Mouse (Mus musculus) left cerebral cortex, postnatal 14 days (tissue): Measurements from ENCODE around the gene Bpifa6. TPM values are rescaled to one million over a fixed set of nuclear protein-coding genes. Genes with fewer than 3 reads are reported as not detected.

Experiments
- DNase-seq, 2 experiments: peaks; one replicate each; pipeline ENCODE4 v3.0.0; 2021 to 2022; ENCODE audit warnings: low spot score in 2 of 2, mixed read lengths in 1 of 2
- intact Hi-C: fragments of 180-260 bp; cut with DNase I; formaldehyde crosslinking; loops from one replicate; pipeline ENCODE4 v1.15.1; 2025
- long read RNA-seq, 2 experiments: library from polyadenylated mRNA; stranded (forward); transcript quantifications; one replicate each; pipeline ENCODE4 v2.0.0; 2021
- total RNA-seq, 2 experiments: library from RNA; stranded (reverse); gene quantifications; 2 replicates each; pipeline ENCODE4 v1.2.3; 2021

Gene Bpifa6
- total RNA-seq = not detected
- long read RNA-seq, experiment 1 = 0 reads
- long read RNA-seq, experiment 2 = 0 reads

GRCm38 (mm10) chr2:153974582-153974981 is at the start of gene Bpifa6:
Gene Bpifa6 (plus strand): TSS chr2:153974945.
- intact Hi-C loops = no loop called here
- no peak for DNase-seq

- DNase-seq = peak in 1 of 2 experiments; percentile 58
- intact Hi-C loops = loop anchor here (5.0 to 10.0 kb wide), 2 partner anchors 123 to 265 kb away; no protein-coding TSS in a partner anchor
These were observed 44.8 kb upstream of the Bpifa6 start for GRCm38 (mm10) chr2:153929871-153930413.

GRCm38 (mm10) chr2:153931125-153931524 is 43.6 kb upstream of the Bpifa6 start:
- DNase-seq = peak in 1 of 2 experiments; percentile 42
- intact Hi-C loops = loop anchor here (5.0 kb wide), 1 partner anchor 124 kb away; no protein-coding TSS in a partner anchor

DNA sequence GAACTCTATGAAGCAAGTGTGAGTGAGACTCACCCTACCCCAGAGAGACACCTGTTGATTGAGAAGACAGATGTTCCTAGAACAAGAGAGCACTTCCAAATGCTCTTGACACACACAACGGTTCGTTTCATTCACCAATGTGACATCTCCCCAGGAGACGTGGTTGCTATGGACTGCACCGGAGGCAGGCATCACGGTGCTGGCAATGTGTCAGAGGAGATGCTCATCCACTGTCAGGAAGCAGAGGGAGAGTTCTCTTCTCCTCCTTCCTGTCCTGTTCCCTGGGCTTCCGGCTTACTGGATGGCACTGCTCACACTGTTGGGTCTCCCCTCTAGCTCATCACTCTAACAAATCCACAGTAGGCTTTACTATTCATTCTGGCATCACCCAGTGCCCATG is 41.4 kb upstream of the Bpifa6 start:
- intact Hi-C loops = loop anchor here (5.0 kb wide), 1 partner anchor 126 kb away; no protein-coding TSS in a partner anchor
- DNase-seq = peak in 1 of 2 experiments; percentile 45

DNA sequence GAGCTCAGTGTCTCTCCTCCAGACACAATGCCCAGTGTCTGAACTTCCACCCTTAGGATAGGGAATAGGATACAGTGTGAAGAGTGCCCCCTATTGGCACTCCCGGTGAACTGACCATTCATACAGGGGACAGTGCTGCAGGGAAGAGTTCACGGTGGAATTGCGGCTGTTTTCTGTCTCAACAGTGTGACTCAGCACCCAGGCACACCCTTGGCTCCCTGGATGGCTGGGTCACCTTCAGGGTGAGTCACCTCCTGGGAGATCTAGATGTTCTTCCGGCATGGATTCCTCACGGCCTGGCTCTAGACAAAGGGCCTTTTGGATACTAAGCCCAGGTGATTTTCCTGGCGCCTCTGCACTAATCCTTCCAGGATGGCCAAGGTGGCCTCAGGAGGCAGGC is 39.4 kb upstream of the Bpifa6 start:
- intact Hi-C loops = no loop called here

DNA sequence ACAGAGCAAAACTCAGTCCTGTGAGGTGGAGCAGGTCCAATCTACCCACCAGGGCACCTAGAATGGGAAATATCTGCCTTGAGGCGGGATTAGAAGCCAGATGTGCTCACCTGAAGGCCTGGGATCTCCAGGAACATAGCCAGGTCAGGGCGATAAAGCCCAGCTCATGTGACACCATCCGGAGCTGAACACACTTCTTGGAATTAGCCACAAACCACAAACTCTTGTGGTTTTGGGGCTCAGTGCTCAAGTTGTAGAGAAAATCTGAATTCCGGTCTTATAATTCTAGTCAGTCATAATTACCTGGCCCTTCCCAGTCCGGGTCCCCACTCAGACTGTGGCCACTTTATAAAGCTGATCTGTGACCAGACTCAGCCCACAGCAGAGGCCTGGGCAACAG is 36.9 kb upstream of the Bpifa6 start, which contains the start of gene Bpifb4:
Gene Bpifb4 (plus strand): TSS at position 370 of the 400 bp plus-strand sequence.
- DNase-seq = no peak
- intact Hi-C loops = no loop called here

More for the DNA sequence above, 39.4 kb upstream of the Bpifa6 start:
- DNase-seq = no peak

GRCm38 (mm10) chr2:153943537-153943936 is 31.2 kb upstream of the Bpifa6 start:
- peak in 1 of 2 experiments; percentile 70 for DNase-seq
- intact Hi-C loops = no loop called here

DNA sequence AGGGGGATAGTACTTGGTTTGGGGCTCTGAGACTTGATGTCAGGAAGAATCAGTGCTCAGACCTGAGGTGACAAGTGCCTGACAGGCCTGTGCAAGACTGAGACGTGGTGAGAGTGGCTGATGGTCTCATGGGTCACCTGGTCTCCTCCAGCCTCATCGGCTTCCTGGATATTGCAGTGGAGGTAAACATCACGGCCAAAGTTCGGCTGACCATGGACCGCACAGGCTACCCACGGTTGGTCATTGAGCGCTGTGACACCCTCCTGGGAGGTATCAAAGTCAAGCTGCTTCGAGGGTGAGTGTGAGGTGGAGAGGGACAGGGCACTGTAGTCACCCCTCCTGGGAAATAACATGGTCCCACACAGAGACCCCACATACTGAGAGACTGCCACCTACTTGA is 30.2 kb upstream of the Bpifa6 start:
- DNase-seq = no peak
- intact Hi-C loops = no loop called here

DNA sequence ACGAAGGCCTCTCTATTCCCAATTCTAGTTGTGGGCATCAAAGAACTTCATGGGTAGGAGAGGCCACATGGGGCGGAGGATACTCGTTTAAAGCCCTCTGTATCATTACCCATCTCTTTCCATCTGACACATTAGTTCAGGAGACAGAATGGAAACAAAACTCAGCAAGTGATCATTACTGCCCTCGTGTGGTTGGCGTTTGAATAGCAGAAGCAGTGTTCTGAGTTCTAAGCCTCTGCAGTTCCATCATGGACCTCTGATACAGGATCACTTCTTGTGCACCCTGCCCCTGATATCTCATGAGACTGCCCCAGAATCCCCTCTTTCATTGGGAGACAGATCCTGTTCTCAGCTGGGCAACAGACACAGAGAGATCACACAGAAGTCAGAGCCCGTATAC is 21.8 kb upstream of the Bpifa6 start:
- intact Hi-C loops = loop anchor here (10.0 kb wide), 1 partner anchor 288 kb away; no protein-coding TSS in a partner anchor
- peak; percentile 76 to 78 for DNase-seq

- intact Hi-C loops = loop anchor here (10.0 kb wide), 1 partner anchor 289 kb away; no protein-coding TSS in a partner anchor
- DNase-seq = peak in 1 of 2 experiments; percentile 55
These were observed 20.9 kb upstream of the Bpifa6 start for GRCm38 (mm10) chr2:153953836-153954235.

GRCm38 (mm10) chr2:153962821-153963331 is 11.9 kb upstream of the Bpifa6 start:
- DNase-seq = peak in 1 of 2 experiments; percentile 30
- intact Hi-C loops = no loop called here

GRCm38 (mm10) chr2:153963334-153963733 is 11.4 kb upstream of the Bpifa6 start:
- DNase-seq = no peak
- intact Hi-C loops = no loop called here

DNA sequence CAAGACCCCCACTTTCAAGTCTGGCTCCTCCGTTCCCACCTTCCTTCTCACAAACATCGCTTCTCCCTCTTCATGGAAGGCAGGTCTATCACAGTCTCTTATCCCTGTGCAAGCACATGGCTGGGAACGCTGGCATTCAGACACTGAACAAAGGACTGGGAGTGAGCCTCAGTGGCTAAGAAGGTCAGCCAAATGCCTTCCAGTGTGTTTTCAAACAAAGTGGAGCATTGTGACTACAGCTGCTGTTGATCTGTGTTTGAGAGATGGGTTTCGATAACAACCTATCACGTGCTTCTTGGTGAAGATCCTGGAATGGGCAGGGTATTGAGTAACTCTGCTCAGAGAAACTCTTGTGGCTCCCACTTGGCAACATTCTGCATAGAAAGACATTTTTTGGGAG is 4.5 kb upstream of the Bpifa6 start:
- no peak for DNase-seq
- intact Hi-C loops = no loop called here

DNA sequence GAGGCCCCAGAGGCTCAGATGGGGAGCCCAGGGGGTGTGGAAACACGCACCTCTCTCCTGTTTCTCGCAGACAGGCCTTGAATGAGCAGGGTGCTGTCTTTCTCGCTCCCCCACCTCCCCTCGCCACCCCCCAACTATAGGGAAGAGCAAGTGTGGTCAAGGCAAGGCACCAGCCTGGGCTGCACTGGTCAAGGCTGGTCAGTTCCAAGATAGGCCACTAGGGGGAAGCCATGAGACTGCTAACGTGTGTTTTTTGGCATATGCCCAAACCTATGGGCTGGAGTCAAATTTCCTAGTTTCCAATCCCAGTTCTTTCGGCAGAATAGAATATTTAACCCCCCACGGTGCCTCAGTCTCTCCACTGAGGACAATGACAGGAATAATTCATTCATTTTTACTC is 21.0 kb downstream of the Bpifa6 start:
- intact Hi-C loops = no loop called here
- DNase-seq = peak; percentile 68 to 75

DNA sequence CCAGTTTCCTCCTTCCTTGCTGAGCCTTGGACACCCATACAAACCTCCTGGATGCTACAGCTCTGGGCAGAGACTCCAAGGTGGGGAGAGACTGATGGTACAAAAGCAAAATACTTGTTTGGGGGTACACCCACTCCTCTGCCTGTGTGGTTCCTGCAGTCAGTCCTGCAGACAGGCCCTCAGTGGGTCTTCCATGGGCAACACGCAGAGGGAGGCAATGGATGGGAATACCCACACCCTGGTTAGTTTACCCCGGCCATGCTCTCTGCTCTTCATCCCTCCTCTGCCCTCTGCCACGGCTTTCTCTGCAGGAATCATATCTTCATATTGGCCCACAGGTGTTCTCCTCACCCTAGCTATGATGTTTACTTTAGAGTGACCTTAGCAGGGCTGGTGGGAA is 25.8 kb downstream of the Bpifa6 start:
- no peak for DNase-seq
- intact Hi-C loops = no loop called here

DNA sequence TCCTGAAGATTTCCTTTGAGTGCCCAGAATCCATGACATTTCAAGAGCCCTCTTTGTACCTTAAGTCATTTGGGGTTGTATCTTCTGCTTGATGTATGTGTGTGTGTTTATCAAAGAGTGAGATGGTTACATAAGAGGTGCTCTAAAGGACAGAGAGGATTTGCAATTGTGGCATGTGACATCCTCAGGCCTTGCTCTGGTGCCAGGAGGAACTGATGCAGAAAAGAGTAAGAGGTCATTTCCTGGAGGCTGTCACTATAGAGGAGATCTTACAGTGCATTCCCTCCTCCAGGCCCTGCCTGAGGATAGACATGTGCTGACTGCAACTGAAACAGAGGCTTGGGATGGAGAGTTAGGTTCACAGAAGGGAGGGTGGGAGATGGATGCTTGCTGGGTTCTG is 26.3 kb downstream of the Bpifa6 start:
- intact Hi-C loops = no loop called here
- DNase-seq = no peak

GRCm38 (mm10) chr2:154004456-154004855 is 29.7 kb downstream of the Bpifa6 start:
- intact Hi-C loops = no loop called here

DNA sequence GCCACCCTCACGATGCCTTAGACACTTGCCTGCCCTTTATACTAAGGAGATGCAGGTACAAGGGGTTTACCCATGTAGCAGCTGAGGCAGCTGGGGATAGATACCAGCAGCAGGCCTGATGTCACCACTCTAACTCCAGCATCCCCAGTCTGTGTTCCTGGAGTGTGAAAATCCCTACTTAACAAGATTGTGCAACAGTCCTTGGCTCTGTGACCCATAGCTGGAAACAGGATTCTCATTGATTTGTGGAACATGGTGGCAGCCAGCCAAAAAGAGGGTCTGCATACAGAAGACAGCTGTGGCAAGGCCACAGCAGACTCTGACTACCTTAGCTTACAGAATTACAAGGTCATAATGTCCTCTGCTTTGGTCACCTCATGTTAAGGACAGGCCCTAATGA is 30.3 kb downstream of the Bpifa6 start:
- no peak for DNase-seq
- intact Hi-C loops = no loop called here

More at GRCm38 (mm10) chr2:154004456-154004855, 29.7 kb downstream of the Bpifa6 start:
- DNase-seq = no peak

DNA sequence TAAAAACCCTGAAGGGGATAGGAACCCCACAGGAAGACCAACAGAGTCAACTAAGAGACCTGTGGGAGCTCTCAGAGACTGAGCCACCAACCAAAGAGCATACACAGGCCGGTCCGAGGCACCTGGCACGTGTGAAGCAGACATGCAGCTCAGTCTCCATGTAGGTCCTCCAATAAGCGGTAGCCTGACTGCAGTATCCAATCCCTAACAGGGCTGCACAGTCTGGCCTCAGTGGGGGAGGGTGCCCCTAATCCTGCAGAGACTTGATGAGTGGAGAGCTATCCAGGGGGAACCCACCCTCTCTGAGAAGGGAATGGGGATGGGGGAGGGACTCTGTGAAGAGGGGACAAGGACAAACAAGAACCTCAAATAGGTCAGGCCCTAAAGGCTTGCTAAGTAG is 31.0 kb downstream of the Bpifa6 start:
- intact Hi-C loops = no loop called here

DNA sequence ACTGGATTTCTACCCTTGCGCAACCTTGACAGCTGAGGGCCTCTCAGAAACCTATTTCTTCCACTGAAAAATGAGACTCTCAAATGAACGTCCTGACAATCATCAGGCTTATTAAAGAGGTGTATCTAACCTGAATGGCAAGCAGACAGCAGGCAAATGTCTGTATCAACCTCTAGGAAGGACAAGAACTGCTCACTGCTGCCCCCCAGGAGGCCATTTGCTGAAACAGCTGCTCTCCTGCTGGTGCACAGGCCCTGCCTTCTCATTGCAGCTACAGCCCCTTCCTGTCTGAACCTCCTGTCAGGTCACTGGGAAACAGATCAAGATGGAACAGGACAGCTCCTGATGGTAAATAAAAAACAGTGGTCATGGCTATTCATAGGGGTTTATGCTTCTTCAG is 31.6 kb downstream of the Bpifa6 start:
- DNase-seq = peak in 1 of 2 experiments; percentile 3
- intact Hi-C loops = no loop called here

More for the DNA sequence above, 31.0 kb downstream of the Bpifa6 start:
- DNase-seq = no peak

GRCm38 (mm10) chr2:154007381-154007780 is 32.6 kb downstream of the Bpifa6 start:
- intact Hi-C loops = no loop called here

More at GRCm38 (mm10) chr2:154007381-154007780, 32.6 kb downstream of the Bpifa6 start:
- DNase-seq = no peak
